Mouse (Mus musculus): ENCODE results near the gene Cdk6. TPM values are rescaled to one million over a fixed set of nuclear protein-coding genes. Genes with fewer than 3 reads are reported as not detected.

Gene Cdk6
- total and polyA plus RNA-seq, 3 experiments = 40.4 to 171 (median 50.8) TPM

DNA sequence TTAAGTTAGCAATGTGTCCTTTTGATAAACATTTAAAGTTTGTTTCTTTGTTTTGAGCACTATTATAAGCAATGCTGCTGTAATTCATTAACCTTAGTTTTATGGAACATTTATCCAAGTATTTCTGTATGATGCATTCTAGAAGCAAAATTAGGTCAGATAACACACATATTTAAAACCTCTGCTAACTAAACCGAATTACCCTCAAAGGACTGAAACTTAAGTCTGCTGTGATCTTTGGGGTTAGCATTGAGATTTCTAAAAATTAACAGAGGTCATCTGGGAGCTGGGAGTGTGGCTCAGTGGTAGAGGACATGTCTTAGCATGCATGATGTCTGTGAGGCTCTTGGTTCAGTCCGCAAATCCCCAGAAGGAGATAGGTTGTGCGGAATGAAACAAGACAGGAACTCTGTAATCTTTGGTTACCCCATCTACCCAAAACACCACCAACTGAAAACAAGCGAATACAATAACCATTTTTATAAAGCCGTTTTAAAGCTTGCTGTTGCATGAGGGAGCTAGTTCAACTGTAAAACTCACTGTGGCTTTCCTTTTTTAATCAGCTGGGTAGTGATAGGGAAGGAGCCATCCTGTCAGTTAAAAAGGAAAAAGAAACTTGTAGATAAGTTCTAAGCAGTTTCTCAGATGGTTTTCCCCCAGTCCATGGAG, 141.9 kb downstream of the Cdk6 start:
- in situ Hi-C loops (cut with MboI; ENCODE audit: low pct_ligation_motif_present, low pct_unique_long_range_greater_than_20kb, low sequenced_read_pairs) = no loop called here
- no peak for TF ChIP-seq RAD21 (IDR thresholded peaks at IDR 0.05; ENCODE audit: low read depth, low read length)
- TF ChIP-seq ZKSCAN1 (IDR thresholded peaks at IDR 0.05; ENCODE audit: borderline replicate concordance, low read depth, low read length) = no peak
- TF ChIP-seq KAT2A (IDR thresholded peaks at IDR 0.05; ENCODE audit: insufficient replicate concordance, low read length) = no peak
- TF ChIP-seq ETS1 (conservative IDR thresholded peaks at IDR 0.05; ENCODE audit: low read depth, low read length) = no peak
- no peak for TF ChIP-seq MXI1 (IDR thresholded peaks at IDR 0.05; ENCODE audit: low read depth, low read length)
- TF ChIP-seq MAFK (IDR thresholded peaks at IDR 0.05; ENCODE audit: insufficient replicate concordance, low read length) = no peak
- TF ChIP-seq PAX5 (IDR thresholded peaks at IDR 0.05; ENCODE audit: low read length) = no peak
- TF ChIP-seq TBP (conservative IDR thresholded peaks at IDR 0.05; ENCODE audit: low read depth, low read length) = no peak
- TF ChIP-seq CTCF (conservative IDR thresholded peaks at IDR 0.05 in 1 of 2, IDR thresholded peaks at IDR 0.05 in 1 of 2; ENCODE audit: low read depth in 2 of 2, low read length in 2 of 2) = no peak
- TF ChIP-seq EP300 (IDR thresholded peaks at IDR 0.05; ENCODE audit: low read length) = no peak
- no peak for TF ChIP-seq RCOR1 (conservative IDR thresholded peaks at IDR 0.05; ENCODE audit: low read depth, low read length)
- no peak for TF ChIP-seq POLR2A (IDR thresholded peaks at IDR 0.05; ENCODE audit: low read depth, low read length)
- TF ChIP-seq E2F4 (IDR thresholded peaks at IDR 0.05; ENCODE audit: insufficient replicate concordance, low read depth, low read length) = no peak
- no peak for TF ChIP-seq JUN (IDR thresholded peaks at IDR 0.05; ENCODE audit: insufficient read depth, low read depth, low read length)
- TF ChIP-seq ZMIZ1 (IDR thresholded peaks at IDR 0.05; ENCODE audit: low read depth, low read length) = no peak
- H3K4me2 ChIP-seq (ENCODE audit: insufficient read depth, low read depth, poor library complexity, severe bottlenecking) = no peak overlapping the region
- no peaks in the 10 kb centered on the region for H3K9me3 ChIP-seq (replicated peaks; ENCODE audit: low read length)
- peaks cover 59 to 80% of the 10 kb centered on the region in 2 experiments for H3K36me3 ChIP-seq (replicated peaks in 1 of 2; ENCODE audit: control insufficient read depth in 1 of 2, insufficient read depth in 1 of 2, low read length in 1 of 2)
- H3K27ac ChIP-seq (ENCODE audit: insufficient read depth, low read depth) = no peak overlapping the region
- H3K4me3 ChIP-seq (replicated peaks in 1 of 3; ENCODE audit: low read depth in 2 of 3, low read length in 2 of 3, poor library complexity in 1 of 3) = no peak overlapping the region
- dilution Hi-C loops (cut with MboI; ENCODE audit: extremely low pct_ligation_motif_present, extremely low pct_unique_long_range_greater_than_20kb, low sequenced_read_pairs) = no loop called here
- no peaks in the 10 kb centered on the region for H3K27me3 ChIP-seq (replicated peaks)
- no peak for DNase-seq (ENCODE audit: extremely low read depth)
- H3K9ac ChIP-seq (ENCODE audit: insufficient read depth, low read depth) = no peak overlapping the region
- H3K79me2 ChIP-seq (replicated peaks; ENCODE audit: control insufficient read depth, extremely low read depth, insufficient read depth, poor library complexity, severe bottlenecking) = peaks cover 34% of the 10 kb centered on the region
- peaks cover 0 to 2% of the 10 kb centered on the region in 2 experiments; a peak in 1 of 4 replicates for H3K4me1 ChIP-seq (ENCODE audit: control insufficient read depth in 1 of 2, insufficient read depth in 2 of 2)

DNA sequence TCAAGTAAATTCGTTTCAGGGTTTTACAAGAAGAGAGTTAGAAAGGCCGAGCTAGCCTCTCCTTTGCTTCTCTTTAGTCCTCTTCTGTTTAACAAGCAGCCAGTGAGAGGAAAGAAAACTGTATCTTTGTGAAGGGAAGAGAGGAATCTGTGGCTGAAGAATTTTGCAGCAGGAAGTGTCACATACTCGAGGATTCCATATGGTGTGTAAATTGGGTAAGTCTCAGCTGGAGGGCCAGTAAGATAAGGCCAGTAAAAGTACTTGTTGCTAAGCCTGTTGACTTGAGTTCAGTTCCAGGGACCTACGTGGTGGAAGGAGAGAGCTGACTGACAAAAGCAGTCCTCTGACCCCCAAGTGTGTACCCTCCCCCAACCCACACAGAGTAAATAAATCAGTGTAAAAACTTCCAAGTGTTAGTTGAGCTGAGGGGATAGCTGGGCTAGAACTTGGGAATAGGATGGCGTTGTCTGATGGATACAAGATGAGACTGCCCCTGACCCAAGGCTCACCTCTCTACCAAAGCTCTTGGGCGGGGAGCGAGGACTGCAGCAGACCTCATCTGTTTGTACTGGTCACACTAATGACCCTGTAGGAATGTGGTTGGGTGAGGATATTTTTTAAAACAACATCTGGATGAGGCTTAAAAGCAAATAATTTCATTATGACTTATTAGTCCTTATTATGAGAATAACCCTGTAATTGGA, 145.4 kb downstream of the Cdk6 start:
- Histone ChIP-seq H3K9me3 (replicated peaks; ENCODE audit: low read length) (peaks cover 3% of the 10 kb centered on the region), H3K79me2 (replicated peaks; ENCODE audit: control insufficient read depth, extremely low read depth, insufficient read depth, poor library complexity, severe bottlenecking) (peaks cover 44% of the 10 kb centered on the region), H3K4me1 (ENCODE audit: control insufficient read depth in 1 of 2, insufficient read depth in 2 of 2) (peaks cover 9 to 34% of the 10 kb centered on the region in 2 experiments), H3K4me2 (ENCODE audit: insufficient read depth, low read depth, poor library complexity, severe bottlenecking) (no peak overlapping the region), H3K27me3 (replicated peaks) (no peaks in the 10 kb centered on the region), H3K36me3 (replicated peaks in 1 of 2; ENCODE audit: control insufficient read depth in 1 of 2, insufficient read depth in 1 of 2, low read length in 1 of 2) (peaks cover 46 to 76% of the 10 kb centered on the region in 2 experiments), H3K4me3 (replicated peaks in 1 of 3; ENCODE audit: low read depth in 2 of 3, low read length in 2 of 3, poor library complexity in 1 of 3) (no peak overlapping the region), H3K9ac (ENCODE audit: insufficient read depth, low read depth) (no peak overlapping the region), H3K27ac (ENCODE audit: insufficient read depth, low read depth) (no peak overlapping the region)
- no peak for DNase-seq (ENCODE audit: extremely low read depth)
- TF ChIP-seq RCOR1 (conservative IDR thresholded peaks at IDR 0.05; ENCODE audit: low read depth, low read length) = no peak
- TF ChIP-seq CTCF (conservative IDR thresholded peaks at IDR 0.05 in 1 of 2, IDR thresholded peaks at IDR 0.05 in 1 of 2; ENCODE audit: low read depth in 2 of 2, low read length in 2 of 2) = no peak
- TF ChIP-seq POLR2A (IDR thresholded peaks at IDR 0.05; ENCODE audit: low read depth, low read length) = no peak
- no peak for TF ChIP-seq MAZ (IDR thresholded peaks at IDR 0.05; ENCODE audit: low read depth, low read length)
- no peak for TF ChIP-seq KAT2A (IDR thresholded peaks at IDR 0.05; ENCODE audit: insufficient replicate concordance, low read length)
- no peak for TF ChIP-seq EP300 (IDR thresholded peaks at IDR 0.05; ENCODE audit: low read length)
- dilution Hi-C loops (cut with MboI; ENCODE audit: extremely low pct_ligation_motif_present, extremely low pct_unique_long_range_greater_than_20kb, low sequenced_read_pairs) (no loop called here), in situ Hi-C loops (cut with MboI; ENCODE audit: low pct_ligation_motif_present, low pct_unique_long_range_greater_than_20kb, low sequenced_read_pairs) (no loop called here)

Data from CH12.LX (cell line).